ENCODE assay signal across 15 mouse cellular contexts in genomic region chr12:36818852-36819251, GRCm38 (mm10).
"Had no signal": no experiment of that assay in that cellular context is flagged by ENCODE, and none has a peak within 500 bp of the region (broad histone marks: within the 10 kb centered on the region; RNA-seq: fewer than 3 reads in every experiment).

No protein-coding gene starts in this region.

- H3K27ac ChIP-seq: neural tube, embryonic 15.5 days; stomach, embryonic 15.5 days; stomach, postnatal 0 days had no signal

- DNase-seq: retina, postnatal 1 day; right cerebral cortex, adult 18-20 months; right cerebral cortex, postnatal 14 days; right cerebral cortex, postnatal 25 days; right cerebral cortex, postnatal 4 days; spleen, adult 18-20 months; thymus, adult 18-20 months; thymus, adult 2 months; thymus, postnatal 14 days; thymus, postnatal 25 days; thymus, postnatal 36 days; thymus, postnatal 4 days had no signal

- H3K36me3 ChIP-seq: neural tube, embryonic 15.5 days; stomach, embryonic 15.5 days had no signal

- H3K4me1 ChIP-seq: neural tube, embryonic 15.5 days; stomach, embryonic 15.5 days had no signal

- H3K9me3 ChIP-seq: neural tube, embryonic 15.5 days; stomach, embryonic 15.5 days had no signal

- H3K4me3 ChIP-seq: neural tube, embryonic 15.5 days; stomach, embryonic 15.5 days had no signal

- H3K4me2 ChIP-seq: neural tube, embryonic 15.5 days; stomach, embryonic 15.5 days had no signal

- H3K27me3 ChIP-seq: neural tube, embryonic 15.5 days; stomach, embryonic 15.5 days had no signal

- H3K9ac ChIP-seq: neural tube, embryonic 15.5 days; stomach, embryonic 15.5 days had no signal
